Mouse (Mus musculus) hindbrain, postnatal 0 days (tissue): ENCODE measurements around the gene Myo1c. TPM values are rescaled to one million over a fixed set of nuclear protein-coding genes. Genes with fewer than 3 reads are reported as not detected.

Experiments used
- ATAC-seq: fragments of 200-750 bp; cut with Nextera tagmentation; 2 replicates; pipeline ENCODE4 v1.8.0; 2017; ENCODE audit warnings: mild to moderate bottlenecking, moderate TSS enrichment, moderate library complexity
- DNase-seq: peaks from one replicate; pipeline ENCODE4 v3.0.0-alpha.2; 2015; ENCODE audit warnings: low spot score
- H3K27ac ChIP-seq: fragments of 300-500 bp; sonication (generic); 2 replicates; pipeline ENCODE4 v1.5.1; 2014; ENCODE audit warnings: mild to moderate bottlenecking
- H3K27me3 ChIP-seq: fragments of 300-500 bp; sonication (generic); 2 replicates; pipeline ENCODE4 v1.6.1; 2014; ENCODE audit warnings: low read length, mixed read lengths; ENCODE audit not compliant: insufficient read depth
- H3K36me3 ChIP-seq: fragments of 300-500 bp; sonication (generic); 2 replicates; pipeline ENCODE4 v1.6.1; 2014; ENCODE audit warnings: low read length, mixed read lengths; ENCODE audit not compliant: insufficient read depth
- H3K4me1 ChIP-seq: fragments of 300-500 bp; sonication (generic); 2 replicates; pipeline ENCODE4 v1.6.1; 2014; ENCODE audit warnings: antibody characterized with exemption, low read length, mixed read lengths; ENCODE audit not compliant: insufficient read depth
- H3K4me2 ChIP-seq: fragments of 300-500 bp; sonication (generic); 2 replicates; pipeline ENCODE4 v1.6.1; 2014; ENCODE audit warnings: low read depth, mild to moderate bottlenecking, low read length, moderate library complexity, mixed read lengths
- H3K4me3 ChIP-seq: fragments of 300-500 bp; sonication (generic); 2 replicates; pipeline ENCODE4 v1.5.1; 2014; ENCODE audit warnings: low read length
- H3K9ac ChIP-seq: fragments of 300-500 bp; sonication (generic); replicated peaks from 2 replicates; pipeline ENCODE4 v1.6.1; 2014; ENCODE audit warnings: mild to moderate bottlenecking, low read length, moderate library complexity, mixed read lengths
- H3K9me3 ChIP-seq: fragments of 300-500 bp; sonication (generic); 2 replicates; pipeline ENCODE4 v1.6.1; 2016; ENCODE audit warnings: low read length, mixed read lengths
- CTCF ChIP-seq: IDR thresholded peaks from 2 replicates; pipeline ENCODE4 v1.5.1; 2016; ENCODE audit warnings: antibody characterized with exemption, control low read depth, low read depth
- WGBS: fragments of 180-500 bp; shearing (Covaris S2); extraction: QIAGEN DNeasy Blood & Tissue Kit; methylation state at CpG from one replicate; pipeline ENCODE4 v1.1.7; 2014; 5-methylcytosine and 5-hydroxymethylcytosine counted together
- polyA plus RNA-seq: library from polyadenylated mRNA; unstranded; fragments of >200 nt; fragmentation: Nextera tagmentation; extraction: Ambion mirVana; gene quantifications from 2 replicates; pipeline ENCODE4 v1.2.1, GENCODE M21; 2015
- total RNA-seq: library from RNA; depleted of rRNA; stranded (reverse); fragments of >200 nt; gene quantifications from 2 replicates; pipeline ENCODE4 v1.2.3, GENCODE M21; 2014; rRNA removed

Gene Myo1c
- total RNA-seq, result 20.5 and 22.4 TPM in 2 replicates
- polyA plus RNA-seq, result 9.3 and 9.5 TPM in 2 replicates

- H3K9me3 ChIP-seq, result no peaks in the 10 kb centered on the region
- H3K9ac ChIP-seq, result peak within 1 kb of the TSS; percentile 72
- ATAC-seq (no peak), DNase-seq (no peak)
- peaks cover 14% of the 10 kb centered on the region for H3K4me1 ChIP-seq
- WGBS, result 71% methylated on average over 7 of the region's 7 CpGs
- H3K4me3 ChIP-seq, result peak within 1 kb of the TSS; percentile 54
- TF ChIP-seq CTCF, result no peak
- peak within 1 kb of the TSS; percentile 91 for H3K4me2 ChIP-seq
- no peaks in the 10 kb centered on the region for H3K36me3 ChIP-seq
- peak within 1 kb of the TSS; percentile 87 for H3K27ac ChIP-seq
- no peaks in the 10 kb centered on the region for H3K27me3 ChIP-seq
These were observed at the start of gene Myo1c for GRCm38 (mm10) chr11:75650311-75650710. TSS of gene Myo1c (plus strand) at chr11:75650504.

DNA sequence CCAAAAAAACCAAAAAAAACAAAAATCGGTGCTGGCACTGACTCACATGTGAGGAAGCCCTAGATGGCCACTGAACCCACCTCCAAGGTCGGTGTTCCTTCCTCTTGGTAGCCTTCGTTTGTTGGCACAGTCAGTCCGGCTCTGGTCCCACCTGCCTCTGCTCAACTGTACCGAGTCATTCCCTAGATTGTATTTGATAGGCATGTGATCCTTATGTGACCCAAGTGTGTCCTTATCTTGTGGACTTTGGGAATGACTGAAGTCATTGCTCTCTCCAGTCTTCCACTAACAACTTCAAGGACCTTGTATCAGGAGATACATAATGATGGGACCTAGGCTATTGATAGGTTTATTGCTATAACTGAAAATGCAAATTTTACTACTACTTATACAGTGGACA is 45.5 kb upstream of the Myo1c start:
- 93% methylated on average over 5 of the region's 5 CpGs for WGBS
- ATAC-seq (no peak), DNase-seq (no peak)
- H3K36me3 ChIP-seq, result peaks cover 69% of the 10 kb centered on the region
- no peaks in the 10 kb centered on the region for H3K4me1 ChIP-seq
- no peak overlapping the region for H3K27ac ChIP-seq
- no peak overlapping the region for H3K4me2 ChIP-seq
- no peak overlapping the region for H3K9ac ChIP-seq
- TF ChIP-seq CTCF, result no peak
- no peaks in the 10 kb centered on the region for H3K27me3 ChIP-seq
- no peak overlapping the region for H3K4me3 ChIP-seq
- no peaks in the 10 kb centered on the region for H3K9me3 ChIP-seq

DNA sequence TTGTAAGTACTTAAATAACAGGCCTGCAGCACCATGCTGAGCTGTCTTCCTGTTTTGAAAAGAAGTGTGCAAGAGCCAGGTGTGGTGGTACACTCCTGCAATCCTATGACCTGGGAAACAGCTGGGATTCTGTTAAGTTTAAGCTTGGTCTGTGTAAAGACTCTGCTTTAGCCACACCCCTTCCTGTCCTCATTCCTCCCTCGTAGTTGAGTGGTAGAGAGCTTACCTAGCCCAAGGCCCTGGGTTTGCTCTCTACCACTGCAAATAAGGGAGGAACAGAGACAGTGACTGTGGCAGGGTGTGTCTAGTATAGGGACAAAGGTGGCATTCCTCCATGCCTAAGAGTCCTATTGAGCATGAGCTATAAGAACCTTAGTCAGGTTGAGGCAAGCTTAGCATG is 45.0 kb upstream of the Myo1c start:
- Histone ChIP-seq H3K36me3 (peaks cover 71% of the 10 kb centered on the region), H3K9me3 (no peaks in the 10 kb centered on the region), H3K4me1 (no peaks in the 10 kb centered on the region), H3K27me3 (no peaks in the 10 kb centered on the region), H3K4me3 (no peak overlapping the region), H3K27ac (no peak overlapping the region), H3K9ac (no peak overlapping the region), H3K4me2 (no peak overlapping the region)
- DNase-seq (no peak), ATAC-seq (no peak)
- TF ChIP-seq CTCF, result no peak
- 71% methylated on average over 1 of the region's 1 CpGs for WGBS

DNA sequence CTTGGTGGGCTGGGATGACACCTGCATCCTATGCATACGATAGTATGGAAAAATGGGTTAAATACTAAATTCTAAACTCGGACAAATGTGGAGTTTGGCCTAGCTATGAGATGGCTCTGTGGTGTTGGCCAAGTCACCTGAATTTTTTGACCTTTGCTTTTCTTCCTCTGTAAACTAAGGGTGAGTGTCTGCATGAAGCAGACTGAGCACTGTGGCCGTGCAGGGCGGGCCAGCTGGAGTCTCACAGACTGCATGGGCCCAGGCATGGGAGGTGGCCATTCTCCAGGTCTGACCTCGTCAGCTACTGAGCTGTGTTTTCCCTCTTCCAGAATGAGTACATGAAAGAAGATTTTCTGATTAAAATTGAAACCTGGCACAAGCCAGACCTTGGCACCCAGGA is 41.5 kb upstream of the Myo1c start:
- ATAC-seq (no peak), DNase-seq (no peak)
- Histone ChIP-seq H3K9me3 (no peaks in the 10 kb centered on the region), H3K27ac (no peak overlapping the region), H3K4me1 (no peaks in the 10 kb centered on the region), H3K36me3 (peaks cover 52% of the 10 kb centered on the region), H3K9ac (no peak overlapping the region), H3K4me3 (no peak overlapping the region), H3K4me2 (no peak overlapping the region), H3K27me3 (no peaks in the 10 kb centered on the region)
- TF ChIP-seq CTCF, result no peak
- WGBS, result 89% methylated on average over 5 of the region's 5 CpGs

DNA sequence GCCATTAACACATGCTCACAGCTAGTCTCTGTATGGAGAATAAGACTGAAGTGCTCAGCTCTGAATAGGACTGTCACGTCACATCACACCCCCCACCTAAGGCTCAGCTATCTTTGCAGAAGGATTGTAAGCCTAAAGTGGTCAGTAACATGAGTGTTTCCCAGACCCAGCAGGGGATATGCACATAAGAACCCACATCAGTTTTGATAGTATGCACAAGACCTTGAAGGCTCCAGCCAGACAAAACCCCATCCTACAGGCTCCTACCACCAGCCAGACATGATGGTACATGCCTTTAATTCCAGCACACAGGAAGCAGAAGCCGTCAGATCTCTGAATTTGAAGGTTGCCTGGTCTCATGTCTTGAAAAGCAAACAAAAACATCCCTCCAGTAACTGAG is 40.3 kb upstream of the Myo1c start:
- ATAC-seq (no peak), DNase-seq (no peak)
- Histone ChIP-seq H3K36me3 (peaks cover 44% of the 10 kb centered on the region), H3K4me3 (no peak overlapping the region), H3K27ac (no peak overlapping the region), H3K4me2 (no peak overlapping the region), H3K9me3 (no peaks in the 10 kb centered on the region), H3K9ac (no peak overlapping the region), H3K27me3 (no peaks in the 10 kb centered on the region), H3K4me1 (no peaks in the 10 kb centered on the region)
- TF ChIP-seq CTCF, result no peak
- WGBS, result 78% methylated on average over 2 of the region's 2 CpGs

- Histone ChIP-seq H3K4me2 (no peak overlapping the region), H3K36me3 (peaks cover 28% of the 10 kb centered on the region), H3K27ac (no peak overlapping the region), H3K4me3 (no peak overlapping the region), H3K4me1 (no peaks in the 10 kb centered on the region), H3K9ac (no peak overlapping the region), H3K27me3 (no peaks in the 10 kb centered on the region), H3K9me3 (no peaks in the 10 kb centered on the region)
- ATAC-seq (no peak), DNase-seq (no peak)
- TF ChIP-seq CTCF, result no peak
- 100% methylated on average over 1 of the region's 1 CpGs for WGBS
These were observed 35.5 kb upstream of the Myo1c start for GRCm38 (mm10) chr11:75614769-75615168.

DNA sequence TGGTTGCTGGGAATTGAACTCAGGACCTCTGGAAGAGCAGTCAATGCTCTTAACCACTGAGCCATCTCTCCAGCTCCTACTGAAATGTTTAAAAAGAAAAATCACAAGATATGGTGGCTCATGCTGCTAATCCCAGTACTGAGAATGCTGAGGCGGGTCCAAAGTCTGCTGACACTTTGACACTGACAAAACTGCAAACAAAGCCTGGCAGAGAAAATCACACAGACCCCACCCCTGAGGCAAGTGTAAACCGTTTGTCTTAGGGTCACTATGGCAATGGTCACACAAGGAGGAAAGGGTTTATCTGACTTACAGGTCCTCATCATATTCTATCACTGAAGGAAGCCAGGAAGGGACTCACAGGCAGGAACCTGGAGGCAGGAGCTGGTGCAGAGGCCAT is 34.7 kb upstream of the Myo1c start:
- Histone ChIP-seq H3K4me2 (no peak overlapping the region), H3K9me3 (no peaks in the 10 kb centered on the region), H3K4me1 (no peaks in the 10 kb centered on the region), H3K36me3 (peaks cover 27% of the 10 kb centered on the region), H3K27me3 (no peaks in the 10 kb centered on the region), H3K9ac (no peak overlapping the region), H3K4me3 (no peak overlapping the region), H3K27ac (no peak overlapping the region)
- no peak for DNase-seq
- TF ChIP-seq CTCF, result no peak
- no peak for ATAC-seq
- 92% methylated on average over 2 of the region's 2 CpGs for WGBS
